Mouse (Mus musculus) lung, embryonic 14.5 days (tissue): ENCODE results near the gene Tcf7l2. TPM values are rescaled to one million over a fixed set of nuclear protein-coding genes. Genes with fewer than 3 reads are reported as not detected.
A peak's percentile ranks its signal among the peaks of the same experiment; 100 is the strongest.

ENCODE experiments used
- ATAC-seq: fragments of 200-750 bp; cut with Nextera tagmentation; 2 replicates; pipeline ENCODE4 v1.8.0; 2017; ENCODE audit warnings: mild to moderate bottlenecking, moderate TSS enrichment, moderate library complexity; ENCODE audit not compliant: insufficient read depth
- DNase-seq: peaks from one replicate; pipeline ENCODE4 v3.0.0-alpha.2; 2015
- H3K27ac ChIP-seq: fragments of 300-500 bp; sonication (generic); 2 replicates; pipeline ENCODE4 v1.5.1; 2014; ENCODE audit warnings: low read depth, mild to moderate bottlenecking, moderate library complexity
- H3K27me3 ChIP-seq: fragments of 300-500 bp; sonication (generic); 2 replicates; pipeline ENCODE4 v1.6.1; 2014; ENCODE audit warnings: low read length, control low read depth; ENCODE audit not compliant: insufficient read depth
- H3K36me3 ChIP-seq: fragments of 300-500 bp; sonication (generic); 2 replicates; pipeline ENCODE4 v1.6.1; 2014; ENCODE audit warnings: control low read depth; ENCODE audit not compliant: insufficient read depth
- H3K4me1 ChIP-seq: fragments of 300-500 bp; sonication (generic); 2 replicates; pipeline ENCODE4 v1.6.1; 2014; ENCODE audit warnings: antibody characterized with exemption, control low read depth; ENCODE audit not compliant: insufficient read depth
- H3K4me2 ChIP-seq: fragments of 300-500 bp; sonication (generic); 2 replicates; pipeline ENCODE4 v1.6.1; 2014; ENCODE audit warnings: mild to moderate bottlenecking
- H3K4me3 ChIP-seq: fragments of 300-500 bp; sonication (generic); 2 replicates; pipeline ENCODE4 v1.5.1; 2014; ENCODE audit warnings: low read depth, low read length
- H3K9ac ChIP-seq: fragments of 300-500 bp; sonication (generic); 2 replicates; pipeline ENCODE4 v1.6.1; 2014
- H3K9me3 ChIP-seq: fragments of 300-500 bp; sonication (generic); 2 replicates; pipeline ENCODE4 v1.6.1; 2016; ENCODE audit warnings: low read depth, low read length, control low read depth
- CTCF ChIP-seq: IDR thresholded peaks from 2 replicates; pipeline ENCODE4 v1.5.1; 2016; ENCODE audit warnings: antibody characterized with exemption, low read depth
- WGBS: fragments of 180-500 bp; shearing (Covaris S2); extraction: QIAGEN DNeasy Blood & Tissue Kit; methylation state at CpG from one replicate; pipeline ENCODE4 v1.1.7; 2014; 5-methylcytosine and 5-hydroxymethylcytosine counted together
- polyA plus RNA-seq: library from polyadenylated mRNA; unstranded; fragments of >200 nt; fragmentation: Nextera tagmentation; extraction: Ambion mirVana; gene quantifications from 2 replicates; pipeline ENCODE4 v1.2.1, GENCODE M21; 2014

The Tcf7l2 gene
- polyA plus RNA-seq, 1 experiment from 2014 or later, result 57.1 TPM

GRCm38 (mm10) chr19:55825001-55825827 lies 83.6 kb downstream of the Tcf7l2 start:
- H3K4me1 ChIP-seq, result peaks cover 5% of the 10 kb centered on the region
- 49% methylated on average over 8 of the region's 8 CpGs for WGBS
- no peaks in the 10 kb centered on the region for H3K9me3 ChIP-seq
- no peak overlapping the region for H3K4me2 ChIP-seq
- ATAC-seq (no peak), DNase-seq (peak; percentile 71)
- peaks cover 15% of the 10 kb centered on the region for H3K36me3 ChIP-seq
- no peak for TF ChIP-seq CTCF
- H3K4me3 ChIP-seq, result no peak overlapping the region
- H3K9ac ChIP-seq, result no peak overlapping the region
- no peaks in the 10 kb centered on the region for H3K27me3 ChIP-seq
- no peak overlapping the region for H3K27ac ChIP-seq

- Histone ChIP-seq H3K27me3 (no peaks in the 10 kb centered on the region), H3K4me1 (peaks cover 5% of the 10 kb centered on the region), H3K9ac (no peak overlapping the region), H3K4me2 (no peak overlapping the region), H3K36me3 (peaks cover 7% of the 10 kb centered on the region; the same call in 1 of the 2 replicates), H3K9me3 (no peaks in the 10 kb centered on the region), H3K4me3 (no peak overlapping the region), H3K27ac (no peak overlapping the region)
- peak; percentile 35 for DNase-seq
- 80% methylated on average over 10 of the region's 10 CpGs for WGBS
- TF ChIP-seq CTCF, result no peak
- no peak for ATAC-seq
Measured at GRCm38 (mm10) chr19:55825951-55826507, 84.4 kb downstream of the Tcf7l2 start.

DNA sequence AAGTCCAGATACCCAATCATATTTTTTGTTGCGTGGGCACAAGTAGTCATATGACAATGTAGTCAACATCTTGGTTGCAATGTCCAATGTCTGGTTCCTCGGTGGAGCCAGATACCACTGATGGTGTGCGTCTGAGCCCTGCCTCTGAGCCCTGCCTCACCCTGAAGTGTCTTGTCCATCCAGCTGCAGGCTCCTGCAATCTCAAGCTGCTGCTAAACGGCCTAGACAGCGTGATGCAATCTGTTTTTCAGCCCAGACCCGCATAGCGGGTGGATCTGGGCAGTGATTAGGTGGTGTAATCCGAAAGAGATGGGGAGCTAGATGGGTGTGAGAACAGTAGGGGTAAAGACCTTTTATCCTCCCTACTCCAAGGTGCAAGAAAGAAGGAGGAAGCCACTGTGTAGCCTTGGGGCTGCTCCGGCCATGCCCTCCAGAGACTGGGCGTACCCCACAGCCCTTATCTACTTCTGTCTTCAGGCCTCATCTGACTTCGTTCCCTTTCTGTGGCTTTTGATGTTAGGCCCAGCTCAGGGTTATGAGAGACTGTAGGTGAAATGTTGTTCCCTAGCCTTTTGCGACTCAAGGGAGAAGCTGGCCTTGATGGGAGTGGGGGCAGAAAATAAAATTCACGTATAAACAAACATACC lies 86.1 kb downstream of the Tcf7l2 start:
- Histone ChIP-seq H3K4me2 (no peak overlapping the region), H3K4me1 (peaks cover 5% of the 10 kb centered on the region), H3K4me3 (no peak overlapping the region), H3K27me3 (no peaks in the 10 kb centered on the region), H3K36me3 (0 out of 2 replicates have a peak, but pooled peaks cover 3% of the 10 kb centered on the region), H3K27ac (no peak overlapping the region), H3K9me3 (no peaks in the 10 kb centered on the region), H3K9ac (no peak overlapping the region)
- 77% methylated on average over 13 of the region's 13 CpGs for WGBS
- TF ChIP-seq CTCF, result no peak
- DNase-seq (no peak), ATAC-seq (no peak)

DNA sequence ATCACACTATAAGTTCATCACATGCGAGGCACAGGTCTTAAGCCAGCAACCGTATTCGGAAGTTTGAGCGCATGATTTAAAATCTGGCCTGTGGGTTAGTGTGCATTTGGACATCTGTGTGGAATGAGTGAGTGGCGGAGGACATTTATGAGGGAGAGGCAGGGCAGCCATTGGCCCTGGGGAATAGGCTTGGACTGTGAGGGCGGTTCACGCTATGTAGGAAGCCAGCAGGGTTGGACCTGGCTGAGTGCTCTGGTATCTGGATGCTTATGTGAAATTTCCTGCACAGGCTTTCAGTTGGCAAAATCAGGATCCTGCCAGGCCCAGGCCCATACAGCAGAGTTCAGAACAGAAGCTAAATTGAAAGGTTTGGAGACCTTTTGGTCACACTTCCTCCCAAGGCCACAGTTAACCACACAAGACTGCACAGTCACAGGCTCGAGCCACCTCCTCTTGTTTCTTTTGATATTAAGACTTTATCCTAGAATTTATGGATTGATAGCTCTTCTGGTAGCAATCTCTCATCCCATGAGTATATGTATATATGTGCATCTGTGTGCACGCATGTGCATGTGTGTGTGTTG lies 89.4 kb downstream of the Tcf7l2 start:
- no peak for ATAC-seq

DNA sequence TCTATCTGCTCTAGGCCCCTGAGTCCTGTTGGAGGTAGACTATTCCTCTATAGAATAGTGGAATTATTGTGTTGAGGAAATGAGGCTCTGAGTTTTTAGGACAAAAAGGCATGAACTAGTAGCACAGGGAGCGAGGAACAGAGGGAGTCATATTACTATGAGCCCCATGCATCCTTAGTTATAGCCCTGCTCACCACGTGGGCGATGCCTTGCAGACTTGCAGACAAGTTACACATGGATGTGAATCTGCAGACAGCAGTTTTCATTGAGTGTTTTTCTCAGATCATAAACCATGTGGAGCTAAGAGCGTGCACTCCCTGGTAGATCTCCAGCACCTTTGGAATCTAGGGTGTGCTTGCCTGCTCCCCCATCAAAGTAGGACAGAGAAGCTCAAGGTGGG lies 90.5 kb downstream of the Tcf7l2 start:
- no peak for ATAC-seq
- Histone ChIP-seq H3K9ac (no peak overlapping the region), H3K27me3 (no peaks in the 10 kb centered on the region), H3K4me2 (no peak overlapping the region), H3K9me3 (no peaks in the 10 kb centered on the region), H3K4me3 (no peak overlapping the region), H3K27ac (no peak overlapping the region), H3K4me1 (peaks cover 3% of the 10 kb centered on the region), H3K36me3 (0 out of 2 replicates have a peak, but pooled peaks cover 7% of the 10 kb centered on the region)
- no peak for TF ChIP-seq CTCF
- no peak for DNase-seq
- 62% methylated on average over 4 of the region's 4 CpGs for WGBS

More for the DNA sequence above, 89.4 kb downstream of the Tcf7l2 start:
- H3K36me3 ChIP-seq, result 0 out of 2 replicates have a peak, but pooled peaks cover 7% of the 10 kb centered on the region
- no peak for DNase-seq
- H3K9me3 ChIP-seq, result no peaks in the 10 kb centered on the region
- H3K4me3 ChIP-seq, result no peak overlapping the region
- H3K27me3 ChIP-seq, result no peaks in the 10 kb centered on the region
- no peak overlapping the region for H3K9ac ChIP-seq
- WGBS, result 80% methylated on average over 9 of the region's 9 CpGs
- TF ChIP-seq CTCF, result no peak
- H3K4me2 ChIP-seq, result no peak overlapping the region
- H3K27ac ChIP-seq, result no peak overlapping the region
- H3K4me1 ChIP-seq, result no peaks in the 10 kb centered on the region

DNA sequence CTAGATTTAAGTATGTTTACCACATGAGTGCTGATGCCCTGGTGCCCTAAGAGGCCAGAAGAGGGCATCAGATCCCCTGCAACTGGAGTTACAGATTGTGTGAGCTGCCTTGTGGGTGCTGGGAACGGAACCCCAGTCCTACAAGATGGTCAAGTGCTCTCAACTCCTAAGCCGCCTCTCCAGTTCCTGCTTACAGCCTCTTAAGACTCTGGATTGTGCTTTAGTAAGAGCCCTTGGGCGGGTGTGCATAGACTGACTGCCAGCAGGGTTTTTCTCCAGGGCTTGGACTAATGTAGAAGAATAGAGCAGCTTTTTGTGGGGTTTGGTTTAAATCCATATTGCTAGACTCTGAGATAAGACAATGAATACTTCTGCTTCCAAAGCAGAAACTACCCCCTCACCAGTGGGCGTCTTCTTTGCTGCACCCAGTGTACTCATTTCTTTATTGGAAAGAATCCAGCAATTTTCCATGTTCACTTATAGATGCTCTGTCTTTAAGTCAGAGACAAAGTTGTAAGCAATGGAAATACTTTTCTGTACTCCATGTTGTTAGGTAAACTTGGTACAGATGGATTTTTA lies 92.3 kb downstream of the Tcf7l2 start:
- Histone ChIP-seq H3K27ac (no peak overlapping the region), H3K27me3 (no peaks in the 10 kb centered on the region), H3K4me2 (no peak overlapping the region), H3K4me1 (peaks cover 18% of the 10 kb centered on the region), H3K36me3 (0 out of 2 replicates have a peak, but pooled peaks cover 7% of the 10 kb centered on the region), H3K9me3 (no peaks in the 10 kb centered on the region), H3K4me3 (no peak overlapping the region), H3K9ac (no peak overlapping the region)
- ATAC-seq (no peak), DNase-seq (no peak)
- no peak for TF ChIP-seq CTCF
- WGBS, result 77% methylated on average over 4 of the region's 4 CpGs
